Mouse (Mus musculus) olfactory bulb, adult 2 months (tissue): ENCODE results near the gene Myo5a.

Experiments used
- CTCF ChIP-seq: fragments of 200-500 bp; IDR thresholded peaks from 2 replicates; pipeline ENCODE4 v1.5.1; 2012; ENCODE audit warnings: low read depth, mild to moderate bottlenecking, low read length, moderate library complexity; ENCODE audit not compliant: insufficient read depth
- POLR2A ChIP-seq: fragments of 200-500 bp; IDR thresholded peaks from 2 replicates; pipeline ENCODE4 v1.6.1; 2012; ENCODE audit warnings: mild to moderate bottlenecking, low read depth, low read length, moderate library complexity; ENCODE audit not compliant: insufficient read depth

- TF ChIP-seq CTCF (no peak), POLR2A (no peak)
Measured at GRCm38 (mm10) chr9:75235696-75236095, 164.9 kb downstream of the Myo5a start.
